Mouse (Mus musculus): ENCODE results near the gene Zfp536. TPM values are rescaled to one million over a fixed set of nuclear protein-coding genes. Genes with fewer than 3 reads are reported as not detected.

The Zfp536 gene
- total RNA-seq, 2 experiments from 2014 or later: 35.1 to 43.5 TPM

GRCm38 (mm10) chr7:37422966-37423365, 350.5 kb downstream of the Zfp536 start:
- intact Hi-C loops (cut with DNase I): no loop called here
- no peak overlapping the region for H3K27ac ChIP-seq
- DNase-seq (ENCODE audit: extremely low spot score in 1 of 2, low spot score in 2 of 2): no peak
- H3K4me3 ChIP-seq: no peak overlapping the region
- no peak for TF ChIP-seq CTCF (IDR thresholded peaks at IDR 0.05)

Other genes with a start within 250 kb of the Zfp536 start
- gene Uri1, start 249.9 kb upstream of the Zfp536 start, total RNA-seq (2021): 10 to 100 TPM; 39.2 to 51.4 TPM

Data from left cerebral cortex, adult 2 months (tissue).